Mouse (Mus musculus) ES-E14 (cell line): ENCODE data around the gene St8sia1.

Experiments
- CHD2 ChIP-seq: IDR thresholded peaks from 2 replicates; pipeline ENCODE4 v1.6.1; 2014; ENCODE audit warnings: mild to moderate bottlenecking, low read depth, low read length, inconsistent platforms
- HCFC1 ChIP-seq: IDR thresholded peaks from 2 replicates; pipeline ENCODE4 v1.6.1; 2012; ENCODE audit warnings: low read length, inconsistent platforms, borderline replicate concordance; ENCODE audit not compliant: insufficient read depth
- MAFK ChIP-seq: IDR thresholded peaks from 2 replicates; pipeline ENCODE4 v1.6.1; 2014; ENCODE audit warnings: mild to moderate bottlenecking, low read depth, low read length, inconsistent platforms; ENCODE audit not compliant: insufficient read depth
- ZC3H11A ChIP-seq: IDR thresholded peaks from 2 replicates; pipeline ENCODE4 v1.6.1; 2012; ENCODE audit warnings: low read depth, mild to moderate bottlenecking, inconsistent platforms, low read length, borderline replicate concordance
- ZNF384 ChIP-seq: IDR thresholded peaks from 2 replicates; pipeline ENCODE4 v1.6.1; 2012; ENCODE audit warnings: low read depth, low read length, inconsistent platforms

DNA sequence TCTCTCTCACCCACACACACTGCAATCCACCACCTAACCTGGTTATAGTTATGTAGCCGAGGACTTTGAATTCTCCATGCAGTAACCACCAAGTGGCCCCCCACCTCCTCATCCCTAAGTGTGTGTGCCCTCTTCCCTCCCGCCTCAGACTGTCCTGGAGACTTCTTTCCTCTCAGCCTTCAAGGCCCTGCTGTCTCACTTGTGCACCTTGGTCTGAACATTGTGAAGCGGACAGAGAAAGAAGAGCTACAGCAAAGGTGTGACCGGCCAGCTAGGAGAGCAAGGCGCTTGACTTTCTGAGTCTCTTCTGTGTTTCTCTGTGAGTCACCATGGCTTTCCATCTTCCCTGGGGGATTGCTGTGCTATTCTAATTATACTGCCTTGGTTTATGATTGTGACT is 108.5 kb downstream of the St8sia1 start:
- TF ChIP-seq ZNF384 (no peak), HCFC1 (no peak), CHD2 (no peak), MAFK (no peak), ZC3H11A (no peak)
